Mouse (Mus musculus) naive thymus-derived CD4-positive, alpha-beta T cell, adult 5 months (primary cell): ENCODE measurements around the gene Nhsl2. TPM values are rescaled to one million over a fixed set of nuclear protein-coding genes. Genes with fewer than 3 reads are reported as not detected.

Experiments
- polyA plus RNA-seq: library from polyadenylated mRNA; unstranded; fragments of 100-300 nt; shearing (Covaris generic); gene quantifications from one replicate; pipeline ENCODE4 v1.2.1, GENCODE M21; 2017

Gene Nhsl2
- 0.21 TPM for polyA plus RNA-seq

GRCm38 (mm10) chrX:101849281-101849821 lies at the start of gene Nhsl2:
TSS of gene Nhsl2 (plus strand) at chrX:101849385.

DNA sequence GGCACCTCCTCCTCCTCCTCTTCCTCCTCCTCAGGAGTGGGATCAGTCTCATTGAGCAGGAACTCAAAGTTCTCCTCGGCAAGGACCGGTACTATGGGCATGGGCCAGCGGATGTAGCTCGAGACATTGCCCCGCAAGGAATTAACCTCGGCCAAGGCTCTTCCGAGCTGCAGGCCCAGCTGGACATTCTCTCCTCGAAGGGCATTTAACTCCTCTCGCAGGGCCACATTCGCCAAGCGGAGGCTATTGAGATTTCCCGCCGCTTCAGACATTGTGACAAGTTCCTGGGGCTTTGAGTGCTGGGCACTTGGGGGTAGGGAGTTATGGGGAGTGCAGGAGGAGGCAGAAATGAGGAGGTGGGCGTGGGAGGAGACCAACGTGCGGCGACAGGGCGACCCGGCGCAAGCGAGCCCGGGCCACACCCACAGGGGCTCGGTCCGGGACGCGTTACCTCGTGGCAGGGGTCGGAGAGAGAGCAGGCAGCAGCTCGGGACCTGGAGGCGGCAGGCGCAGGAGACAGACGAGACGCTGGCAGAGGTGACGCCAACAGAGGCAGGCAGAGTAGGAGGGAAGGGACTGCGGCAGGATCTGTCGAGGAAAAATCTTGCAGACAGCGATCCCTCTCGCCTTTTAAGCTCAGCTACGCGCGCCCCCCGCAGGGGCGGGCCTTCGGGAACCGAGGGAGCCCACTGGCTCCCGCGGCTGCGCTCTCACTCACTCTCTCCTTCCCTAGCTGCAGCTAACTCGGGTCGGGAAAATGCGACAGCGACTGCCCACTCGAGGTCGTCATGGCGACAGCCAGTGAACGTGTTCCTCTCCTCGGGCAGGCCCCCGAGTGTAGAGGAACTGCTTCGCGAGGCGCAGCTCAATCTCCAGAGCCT lies 221.6 kb downstream of the Nhsl2 start, which contains the start of gene Rtl5:
Gene Rtl5, minus strand, starts transcription at position 714 of the 881 bp plus-strand sequence.

GRCm38 (mm10) chrX:102119042-102119864 lies 270.1 kb downstream of the Nhsl2 start, which contains the start of gene Pin4:
TSS of gene Pin4 (plus strand) at chrX:102119447.

Other genes with a start within 250 kb of the Nhsl2 start
- gene Ogt, start 209.3 kb upstream of the Nhsl2 start, polyA plus RNA-seq, result 180 TPM
- gene Cxcr3, start 115.1 kb upstream of the Nhsl2 start, polyA plus RNA-seq, result 0.46 TPM
- 0.37 TPM for gene Gm4779, start 55.0 kb upstream of the Nhsl2 start, polyA plus RNA-seq
- gene 8030474K03Rik, start 54.7 kb upstream of the Nhsl2 start, polyA plus RNA-seq, result not detected
- not detected for gene Rtl5, start 221.9 kb downstream of the Nhsl2 start, polyA plus RNA-seq